Mouse (Mus musculus): Measurements from ENCODE around the gene Ccnc. TPM values are rescaled to one million over a fixed set of nuclear protein-coding genes. Genes with fewer than 3 reads are reported as not detected.

The Ccnc gene
- total and polyA plus RNA-seq, 2 experiments from 2014 or later, result 29.2 to 59.6 TPM

DNA sequence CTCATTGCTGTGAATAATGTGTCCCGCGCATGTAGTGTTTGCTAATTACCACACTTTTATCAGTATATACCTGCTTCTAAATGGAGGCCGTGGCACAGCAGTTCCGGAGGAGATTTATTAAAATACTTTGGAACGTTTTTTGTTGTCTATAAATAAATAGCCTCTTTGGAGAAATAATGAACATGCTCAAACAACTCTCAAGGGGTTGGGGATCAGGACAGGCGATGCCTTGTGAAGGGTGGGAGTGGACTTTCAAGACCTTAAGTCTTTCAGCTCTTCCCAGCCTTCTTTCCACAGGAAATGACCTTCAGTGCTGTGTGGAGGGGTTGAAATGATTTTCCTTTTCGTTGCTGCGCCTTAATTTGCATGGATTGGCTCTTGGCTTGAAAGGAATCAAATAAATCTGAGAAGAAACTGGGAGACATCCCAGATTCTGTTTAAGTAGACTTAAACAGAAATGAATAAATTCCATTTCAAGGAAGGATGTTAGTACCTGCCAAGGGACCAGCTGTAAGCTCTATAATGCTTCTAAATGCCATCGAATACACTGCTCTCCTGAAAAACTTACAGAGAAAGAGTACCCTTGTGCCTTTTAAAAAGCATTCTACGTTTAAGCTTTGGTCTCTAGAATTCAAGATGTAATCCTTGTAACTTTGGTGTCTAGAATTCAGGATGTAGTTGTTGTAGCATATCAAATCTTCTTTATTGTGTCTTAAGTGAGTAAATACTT lies 44.9 kb upstream of the Ccnc start:
- Histone ChIP-seq H3K9me3 (ENCODE audit: low read length) (no peaks in the 10 kb centered on the region), H3K4me1 (ENCODE audit: insufficient read depth, low read length) (no peaks in the 10 kb centered on the region), H3K4me3 (ENCODE audit: low read depth, low read length) (no peak overlapping the region), H3K4me2 (ENCODE audit: low read depth, low read length, poor library complexity, severe bottlenecking) (no peak overlapping the region), H3K36me3 (ENCODE audit: insufficient read depth, low read length) (no peaks in the 10 kb centered on the region), H3K27ac (ENCODE audit: low read depth, low read length) (no peak overlapping the region), H3K27me3 (ENCODE audit: insufficient read depth, low read length) (peaks cover 97% of the 10 kb centered on the region), H3K9ac (replicated peaks; ENCODE audit: low read length, poor library complexity, severe bottlenecking) (no peak overlapping the region)
- TF ChIP-seq CTCF (IDR thresholded peaks at IDR 0.05), result no peak
- ATAC-seq (ENCODE audit: low FRiP score) (no peak), DNase-seq (ENCODE audit: low spot score) (no peak)
- WGBS, result 18% methylated on average over 10 of the region's 10 CpGs

- no peak overlapping the region for H3K9ac ChIP-seq (replicated peaks; ENCODE audit: low read length, poor library complexity, severe bottlenecking)
- DNase-seq (ENCODE audit: low spot score), result no peak
- no peak for ATAC-seq (ENCODE audit: low FRiP score)
- peaks cover 90% of the 10 kb centered on the region for H3K27me3 ChIP-seq (ENCODE audit: insufficient read depth, low read length)
- no peak overlapping the region for H3K4me3 ChIP-seq (ENCODE audit: low read depth, low read length)
- H3K9me3 ChIP-seq (ENCODE audit: low read length), result no peaks in the 10 kb centered on the region
- no peaks in the 10 kb centered on the region for H3K36me3 ChIP-seq (ENCODE audit: insufficient read depth, low read length)
- H3K4me1 ChIP-seq (ENCODE audit: insufficient read depth, low read length), result 0 out of 2 replicates have a peak, but pooled peaks cover 3% of the 10 kb centered on the region
- H3K4me2 ChIP-seq (ENCODE audit: low read depth, low read length, poor library complexity, severe bottlenecking), result no peak overlapping the region
- TF ChIP-seq CTCF (IDR thresholded peaks at IDR 0.05), result no peak
- WGBS, result 3% methylated on average over 14 of the region's 14 CpGs
- no peak overlapping the region for H3K27ac ChIP-seq (ENCODE audit: low read depth, low read length)
These were observed 43.0 kb upstream of the Ccnc start for GRCm38 (mm10) chr4:21684341-21684970.

- DNase-seq (ENCODE audit: low spot score) (peak; percentile 31), ATAC-seq (ENCODE audit: low FRiP score) (0 out of 2 replicates have a peak, but pooled peaks have one; percentile 21)
- Histone ChIP-seq H3K9me3 (ENCODE audit: low read length) (no peaks in the 10 kb centered on the region), H3K36me3 (ENCODE audit: insufficient read depth, low read length) (no peaks in the 10 kb centered on the region), H3K4me3 (ENCODE audit: low read depth, low read length) (no peak within 1 kb of the TSS), H3K27ac (ENCODE audit: low read depth, low read length) (no peak within 1 kb of the TSS), H3K4me1 (ENCODE audit: insufficient read depth, low read length) (0 out of 2 replicates have a peak, but pooled peaks cover 3% of the 10 kb centered on the region), H3K27me3 (ENCODE audit: insufficient read depth, low read length) (peaks cover 85% of the 10 kb centered on the region), H3K4me2 (ENCODE audit: low read depth, low read length, poor library complexity, severe bottlenecking) (no peak within 1 kb of the TSS), H3K9ac (replicated peaks; ENCODE audit: low read length, poor library complexity, severe bottlenecking) (no peak within 1 kb of the TSS)
- no peak for TF ChIP-seq CTCF (IDR thresholded peaks at IDR 0.05)
- under 1% methylated on average over 37 of the region's 38 CpGs for WGBS
These were observed 41.9 kb upstream of the Ccnc start, which contains the start of gene Prdm13 for GRCm38 (mm10) chr4:21685595-21686091. TSS of gene Prdm13 (minus strand) at chr4:21685963.

DNA sequence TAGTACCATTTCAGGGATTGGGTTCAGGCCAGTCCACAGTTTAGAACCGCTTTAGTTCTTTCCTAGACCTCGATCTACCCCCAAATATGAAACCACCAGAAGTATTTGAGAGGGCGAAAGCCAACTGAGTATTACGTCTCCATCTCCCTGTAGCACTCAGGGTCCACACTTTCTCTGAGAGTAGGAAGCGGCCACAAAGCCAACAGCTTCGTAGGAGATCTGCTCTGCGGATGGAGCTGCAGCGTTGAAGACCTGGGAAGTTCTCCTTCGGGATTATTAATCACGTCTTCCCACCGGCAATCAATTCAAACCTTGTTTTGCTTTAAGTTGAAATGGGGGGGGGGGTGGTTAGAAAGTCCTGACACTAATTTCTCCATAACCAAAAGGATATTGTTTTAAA lies 41.1 kb upstream of the Ccnc start:
- ATAC-seq (ENCODE audit: low FRiP score) (no peak), DNase-seq (ENCODE audit: low spot score) (no peak)
- Histone ChIP-seq H3K9me3 (ENCODE audit: low read length) (no peaks in the 10 kb centered on the region), H3K27me3 (ENCODE audit: insufficient read depth, low read length) (peaks cover 83% of the 10 kb centered on the region), H3K4me2 (ENCODE audit: low read depth, low read length, poor library complexity, severe bottlenecking) (no peak overlapping the region), H3K36me3 (ENCODE audit: insufficient read depth, low read length) (no peaks in the 10 kb centered on the region), H3K4me3 (ENCODE audit: low read depth, low read length) (no peak overlapping the region), H3K4me1 (ENCODE audit: insufficient read depth, low read length) (0 out of 2 replicates have a peak, but pooled peaks cover 3% of the 10 kb centered on the region), H3K27ac (ENCODE audit: low read depth, low read length) (no peak overlapping the region), H3K9ac (replicated peaks; ENCODE audit: low read length, poor library complexity, severe bottlenecking) (no peak overlapping the region)
- WGBS, result 5% methylated on average over 11 of the region's 11 CpGs
- TF ChIP-seq CTCF (IDR thresholded peaks at IDR 0.05), result no peak

- H3K4me3 ChIP-seq (ENCODE audit: low read depth, low read length), result no peak overlapping the region
- DNase-seq (ENCODE audit: low spot score), result no peak
- WGBS, result 2% methylated on average over 5 of the region's 5 CpGs
These were observed 40.6 kb upstream of the Ccnc start for GRCm38 (mm10) chr4:21686934-21687333.

More at GRCm38 (mm10) chr4:21686934-21687333, 40.6 kb upstream of the Ccnc start:
- peaks cover 83% of the 10 kb centered on the region for H3K27me3 ChIP-seq (ENCODE audit: insufficient read depth, low read length)
- H3K27ac ChIP-seq (ENCODE audit: low read depth, low read length), result no peak overlapping the region
- no peaks in the 10 kb centered on the region for H3K9me3 ChIP-seq (ENCODE audit: low read length)
- peak; percentile 46 for TF ChIP-seq CTCF (IDR thresholded peaks at IDR 0.05)
- H3K4me1 ChIP-seq (ENCODE audit: insufficient read depth, low read length), result 0 out of 2 replicates have a peak, but pooled peaks cover 3% of the 10 kb centered on the region
- H3K36me3 ChIP-seq (ENCODE audit: insufficient read depth, low read length), result no peaks in the 10 kb centered on the region
- H3K9ac ChIP-seq (replicated peaks; ENCODE audit: low read length, poor library complexity, severe bottlenecking), result no peak overlapping the region
- no peak for ATAC-seq (ENCODE audit: low FRiP score)
- H3K4me2 ChIP-seq (ENCODE audit: low read depth, low read length, poor library complexity, severe bottlenecking), result no peak overlapping the region

Measured in midbrain, postnatal 0 days (tissue).